Mouse (Mus musculus) myocyte (in vitro differentiated cells): ENCODE measurements at regions not wholly inside any gene's neighbourhood (a gene's known extent, or its start where the extent isn't known, plus 50 kb on each side); places are given as distances from the start of the nearest gene placed in this dataset.

Experiments
- MYOD1 ChIP-seq, 3 experiments: IDR thresholded peaks; one replicate each; pipeline ENCODE4 v1.6.1; 2011; ENCODE audit warnings: control low read depth in 2 of 3, low read depth in 2 of 3, mild to moderate bottlenecking in 2 of 3, moderate library complexity in 1 of 3; ENCODE audit not compliant: insufficient read length in 2 of 3, control insufficient read depth in 1 of 3
- MYOG ChIP-seq, 3 experiments: IDR thresholded peaks; one replicate each; pipeline ENCODE4 v1.6.1; 2011; ENCODE audit warnings: control low read depth in 2 of 3, low read depth in 2 of 3, mild to moderate bottlenecking in 2 of 3; ENCODE audit not compliant: insufficient read length in 2 of 3, control insufficient read depth in 1 of 3, insufficient read depth in 1 of 3
- POLR2A ChIP-seq: IDR thresholded peaks from one replicate; pipeline ENCODE4 v1.6.1; 2011; ENCODE audit warnings: low read depth, mild to moderate bottlenecking, control low read depth, moderate library complexity; ENCODE audit not compliant: insufficient read length
- POLR2AphosphoS2 ChIP-seq: IDR thresholded peaks from one replicate; pipeline ENCODE4 v1.6.1; 2011; ENCODE audit warnings: low read depth, control low read depth; ENCODE audit not compliant: insufficient read length
- SRF ChIP-seq: IDR thresholded peaks from one replicate; pipeline ENCODE4 v1.6.1; 2011; ENCODE audit warnings: low read depth; ENCODE audit not compliant: control insufficient read depth, insufficient read length
- TCF12 ChIP-seq: IDR thresholded peaks from one replicate; pipeline ENCODE4 v1.6.1; 2011; ENCODE audit warnings: mild to moderate bottlenecking, control low read depth; ENCODE audit not compliant: poor library complexity, insufficient read depth, severe bottlenecking

- TF ChIP-seq POLR2A (no peak), POLR2AphosphoS2 (no peak), TCF12 (no peak), SRF (no peak), MYOG (IDR thresholded peaks at IDR 0.05; ENCODE audit: control insufficient read depth in 1 of 3, insufficient read depth in 1 of 3, insufficient read length in 2 of 3, low read depth in 2 of 3) (no peak), MYOD1 (IDR thresholded peaks at IDR 0.05; ENCODE audit: control insufficient read depth in 1 of 3, insufficient read length in 2 of 3, low read depth in 2 of 3) (no peak)
Measured at GRCm38 (mm10) chr2:116998822-116999221, 120.3 kb downstream of the Tmco5 start.
